In genomic region chr8:110901839-110902578, GRCm38 (mm10) we compare ENCODE assay signal across 8 mouse cellular contexts. TPM values are rescaled to one million over a fixed set of nuclear protein-coding genes. Genes with fewer than 3 reads are reported as not detected.
A peak's percentile ranks its signal among the peaks of the same experiment; 100 is the strongest.
DNase-seq lines count a peak whose midpoint lies in the region; ATAC-seq lines count a peak whose summit lies in the region.

Gene Fuk (minus strand): TSS chr8:110902488.

- peaks cover 3% of the 10 kb centered on the region; the same call in 1 of the 2 replicates for H3K4me1 ChIP-seq in hindbrain, embryonic 15.5 days (replicated peaks)

- H3K36me3 ChIP-seq in hindbrain, embryonic 15.5 days = peaks cover 7% of the 10 kb centered on the region; the same call in 1 of the 2 replicates

- no peaks in the 10 kb centered on the region for H3K9me3 ChIP-seq in hindbrain, embryonic 15.5 days

- peak; percentile 94 for ATAC-seq in hindbrain, embryonic 15.5 days (ENCODE audit: low FRiP score, low read depth)

- H3K4me3 ChIP-seq in hindbrain, embryonic 15.5 days = peak within 1 kb of the TSS; percentile 54

- peak; percentile 83 for DNase-seq in ZHBTc4 (ENCODE audit: low read depth, low spot score)
- peak; percentile 86 for DNase-seq in cerebellum, postnatal 36 days
- peak; percentile 85 for DNase-seq in gastrocnemius, adult 18-20 months (ENCODE audit: low spot score)
- peak; percentile 57 for DNase-seq in left cerebral cortex, adult 11 months (ENCODE audit: low spot score)
- DNase-seq in lung, postnatal 4 days = peak; percentile 84 to 86
- peak; percentile 38 for DNase-seq in retina, postnatal 7 days (ENCODE audit: low read depth, low spot score)
- peak; percentile 64 for DNase-seq in urinary bladder, adult 2 months (ENCODE audit: low spot score)

- H3K27me3 ChIP-seq in hindbrain, embryonic 15.5 days = no peaks in the 10 kb centered on the region

- 3% methylated on average over 30 of the region's 30 CpGs for WGBS in hindbrain, embryonic 15.5 days

- H3K27ac ChIP-seq in hindbrain, embryonic 15.5 days (replicated peaks) = no peak within 1 kb of the TSS

- peak within 1 kb of the TSS; percentile 65 for H3K9ac ChIP-seq in hindbrain, embryonic 15.5 days

- peak within 1 kb of the TSS; percentile 65 for H3K4me2 ChIP-seq in hindbrain, embryonic 15.5 days

RNA-seq across cellular contexts. Expression of gene Fuk, which starts in this region (rescaled TPM):
- total RNA-seq in gastrocnemius, adult 18-20 months (2021) = 1 to 10 TPM; 3.6 to 4.4 TPM
- polyA plus RNA-seq in hindbrain, embryonic 15.5 days (2015; fragmentation: Nextera tagmentation; extraction: Ambion mirVana) = 7.1 and 8.6 TPM in 2 replicates
- polyA plus RNA-seq in urinary bladder, adult 2 months (2012; rRNA removed) = 9.4 and 9.8 TPM in 2 replicates
